Mouse (Mus musculus) MEL (cell line): Measurements from ENCODE around the gene Rfx7.

Source experiments
- CTCF ChIP-seq, 3 experiments: IDR thresholded peaks in 2 of 3; conservative IDR thresholded peaks in 1 of 3; 2 replicates each; pipeline ENCODE4 v1.5.1; 2011 to 2012; ENCODE audit warnings: low read length in 3 of 3, low read depth in 2 of 3, mild to moderate bottlenecking in 2 of 3, improper control_type of control experiment in 1 of 3, inconsistent platforms in 1 of 3, mixed read lengths in 1 of 3, moderate library complexity in 1 of 3; ENCODE audit not compliant: control insufficient read depth in 1 of 3, insufficient read depth in 1 of 3, poor library complexity in 1 of 3, severe bottlenecking in 1 of 3
- EP300 ChIP-seq, 2 experiments: IDR thresholded peaks; 2 replicates each; pipeline ENCODE4 v1.6.1; 2011; ENCODE audit warnings: improper control_type of control experiment in 2 of 2, low read length in 2 of 2, low read depth in 1 of 2, mild to moderate bottlenecking in 1 of 2
- MXI1 ChIP-seq: IDR thresholded peaks from 2 replicates; pipeline ENCODE4 v1.6.1; 2011; ENCODE audit warnings: mild to moderate bottlenecking, low read depth, low read length, improper control_type of control experiment
- POLR2AphosphoS2 ChIP-seq: IDR thresholded peaks from 2 replicates; pipeline ENCODE4 v1.6.1; 2011; ENCODE audit warnings: low read length, improper control_type of control experiment
- USF1 ChIP-seq: IDR thresholded peaks from 2 replicates; pipeline ENCODE4 v1.6.1; 2014; ENCODE audit warnings: low read depth, mild to moderate bottlenecking, inconsistent platforms, low read length, improper control_type of control experiment, moderate library complexity
- ZC3H11A ChIP-seq: IDR thresholded peaks from 2 replicates; pipeline ENCODE4 v1.6.1; 2012; ENCODE audit warnings: low read depth, mild to moderate bottlenecking, inconsistent platforms, low read length, improper control_type of control experiment

DNA sequence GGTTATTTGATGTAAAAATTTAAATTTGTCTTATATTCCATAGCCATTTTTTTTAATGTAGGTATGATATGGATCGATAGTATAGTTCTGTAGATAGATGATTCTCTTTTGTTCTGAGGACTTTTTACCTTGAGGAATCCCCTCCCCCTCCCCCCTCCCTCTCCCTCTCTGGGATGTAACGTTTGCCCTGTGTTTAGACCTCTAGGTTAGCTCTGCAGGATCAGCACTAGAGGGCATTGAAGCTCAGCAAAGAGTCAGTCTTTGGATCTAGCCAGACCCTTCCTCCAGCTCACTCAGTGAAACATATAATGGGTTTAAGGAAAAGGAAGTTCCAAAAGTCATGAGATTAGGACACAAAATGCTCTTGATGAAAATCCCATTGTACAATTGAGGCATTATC is 35.1 kb downstream of the Rfx7 start:
- TF ChIP-seq ZC3H11A: no peak
- TF ChIP-seq MXI1: no peak
- TF ChIP-seq USF1: no peak
- no peak for TF ChIP-seq CTCF (IDR thresholded peaks at IDR 0.05 in 2 of 3, conservative IDR thresholded peaks at IDR 0.05 in 1 of 3; ENCODE audit: control insufficient read depth in 1 of 3, insufficient read depth in 1 of 3, low read depth in 2 of 3, low read length in 3 of 3, poor library complexity in 1 of 3, severe bottlenecking in 1 of 3)
- no peak for TF ChIP-seq POLR2AphosphoS2
- TF ChIP-seq EP300 (IDR thresholded peaks at IDR 0.05; ENCODE audit: low read depth in 1 of 2, low read length in 2 of 2): no peak
